Mouse (Mus musculus): Measurements from ENCODE around the gene Sncb.

- TF ChIP-seq ETS1 (IDR thresholded peaks at IDR 0.05; ENCODE audit: low read depth, low read length): no peak
- no peak for TF ChIP-seq POLR2A (IDR thresholded peaks at IDR 0.05; ENCODE audit: control insufficient read depth in 1 of 2, insufficient read depth in 1 of 2, low read depth in 1 of 2, low read length in 2 of 2, poor library complexity in 1 of 2)
- no peak for TF ChIP-seq POLR2AphosphoS2 (IDR thresholded peaks at IDR 0.05; ENCODE audit: low read length)
- no peak for TF ChIP-seq ZMIZ1 (IDR thresholded peaks at IDR 0.05; ENCODE audit: low read depth, low read length)
- TF ChIP-seq SIN3A (IDR thresholded peaks at IDR 0.05; ENCODE audit: low read length): no peak
- TF ChIP-seq ZC3H11A (IDR thresholded peaks at IDR 0.05; ENCODE audit: low read depth, low read length): no peak
- no peak for TF ChIP-seq CTCF (IDR thresholded peaks at IDR 0.05 in 2 of 3, conservative IDR thresholded peaks at IDR 0.05 in 1 of 3; ENCODE audit: control insufficient read depth in 1 of 3, insufficient read depth in 1 of 3, low read depth in 2 of 3, low read length in 3 of 3, poor library complexity in 1 of 3, severe bottlenecking in 1 of 3)
- no peak for TF ChIP-seq EP300 (IDR thresholded peaks at IDR 0.05; ENCODE audit: low read depth in 1 of 2, low read length in 2 of 2)
- TF ChIP-seq MEF2A (IDR thresholded peaks at IDR 0.05; ENCODE audit: extremely low read depth, insufficient replicate concordance, low read depth, low read length, poor library complexity, severe bottlenecking): no peak
These were observed 45.1 kb upstream of the Sncb start for GRCm38 (mm10) chr13:54811476-54811875.
